Mouse (Mus musculus) brain, adult 2 months (tissue): ENCODE measurements around the gene Popdc2.

Source experiments
- DNase-seq: peaks from one replicate; pipeline ENCODE4 v3.0.0; 2011; ENCODE audit warnings: low read depth, low spot score

Gene Popdc2

DNA sequence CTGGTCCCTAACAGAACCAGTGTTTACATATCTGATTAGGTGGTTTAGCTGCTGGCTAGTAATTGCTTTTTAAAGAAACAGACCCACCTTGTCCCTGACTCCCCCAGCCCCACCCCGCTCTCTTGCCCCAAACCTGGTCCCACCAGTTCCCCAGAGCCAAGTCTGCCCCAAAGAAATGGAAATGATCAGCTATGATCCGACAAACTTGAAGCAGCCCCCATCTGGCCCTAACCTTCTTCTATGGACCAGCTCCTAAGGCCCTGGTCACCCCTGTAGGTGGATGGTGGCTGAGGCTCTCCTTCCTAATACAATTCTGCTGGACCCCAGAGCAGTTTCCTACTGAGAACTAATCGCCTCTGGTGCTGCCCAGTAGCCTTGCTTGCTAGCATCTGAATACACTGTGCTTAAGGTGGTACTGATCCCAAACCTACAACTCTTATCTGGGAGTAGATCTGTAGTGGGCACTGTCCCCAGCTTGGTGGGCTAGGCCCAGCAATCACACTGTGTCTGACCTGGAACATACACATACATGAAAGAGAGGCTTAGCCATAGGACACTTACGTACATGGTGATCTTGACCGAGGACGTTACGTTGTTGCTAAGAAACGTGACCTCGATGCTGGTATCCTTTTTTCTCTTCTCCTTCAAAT lies 38.4 kb downstream of the Popdc2 start:
- no peak for DNase-seq

DNA sequence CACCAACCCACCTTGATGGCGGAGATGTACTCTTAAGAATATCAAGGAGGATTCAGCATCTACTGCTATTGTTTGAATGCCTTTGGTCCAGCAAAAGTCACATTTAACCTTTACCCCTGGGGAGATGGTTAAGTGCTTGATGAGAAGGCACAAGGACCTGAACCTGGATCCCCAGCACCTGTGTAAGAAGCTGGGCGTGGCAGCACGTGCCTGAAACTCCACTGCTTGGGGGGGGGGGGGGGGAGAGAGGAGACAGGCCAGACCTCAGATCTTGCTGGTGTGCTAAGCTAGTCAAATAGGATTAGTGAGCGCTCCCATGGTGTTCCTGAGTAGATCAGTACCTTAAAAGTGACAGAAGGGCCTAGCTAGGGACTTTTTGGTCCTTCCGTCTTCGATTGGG lies 39.5 kb downstream of the Popdc2 start:
- DNase-seq = no peak

DNA sequence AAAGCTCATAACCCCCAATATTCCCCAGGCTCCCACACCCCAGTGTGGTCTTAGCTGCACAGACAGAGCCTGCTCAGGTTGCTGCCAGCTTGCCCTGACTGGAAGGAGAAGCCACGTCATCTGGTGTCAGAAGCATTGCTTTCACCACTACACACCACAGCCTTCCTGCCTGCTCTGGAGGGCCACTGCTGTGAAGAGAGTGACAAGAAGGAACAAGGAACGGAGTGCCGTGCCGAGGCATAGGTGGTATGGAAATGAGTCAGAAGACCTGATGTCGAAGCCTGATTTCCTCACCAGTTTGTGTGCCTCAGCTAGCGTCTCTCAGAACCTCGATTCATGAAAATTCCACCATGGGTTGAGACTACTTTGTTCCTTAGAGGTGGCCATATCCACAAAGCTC lies 41.6 kb downstream of the Popdc2 start:
- DNase-seq = no peak

DNA sequence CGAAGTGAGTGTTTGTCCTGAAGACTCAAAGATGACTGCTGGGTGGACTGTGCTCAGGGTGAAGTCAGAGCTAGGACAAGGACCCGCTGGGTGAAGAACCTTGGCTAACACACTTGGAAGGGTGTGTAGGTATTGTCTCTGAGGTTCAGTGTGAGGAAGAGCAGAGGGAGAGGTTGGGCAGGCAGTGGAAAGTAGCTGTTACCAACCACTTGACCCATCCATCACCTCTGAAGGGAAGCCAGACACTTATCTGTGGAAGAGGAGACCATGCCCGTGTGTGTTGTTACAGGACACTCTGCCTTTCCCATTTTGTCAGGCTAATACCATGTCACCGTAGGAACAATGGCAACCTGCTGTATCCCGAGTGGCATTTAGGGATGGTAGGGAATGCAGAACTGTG lies 44.3 kb downstream of the Popdc2 start:
- no peak for DNase-seq

DNA sequence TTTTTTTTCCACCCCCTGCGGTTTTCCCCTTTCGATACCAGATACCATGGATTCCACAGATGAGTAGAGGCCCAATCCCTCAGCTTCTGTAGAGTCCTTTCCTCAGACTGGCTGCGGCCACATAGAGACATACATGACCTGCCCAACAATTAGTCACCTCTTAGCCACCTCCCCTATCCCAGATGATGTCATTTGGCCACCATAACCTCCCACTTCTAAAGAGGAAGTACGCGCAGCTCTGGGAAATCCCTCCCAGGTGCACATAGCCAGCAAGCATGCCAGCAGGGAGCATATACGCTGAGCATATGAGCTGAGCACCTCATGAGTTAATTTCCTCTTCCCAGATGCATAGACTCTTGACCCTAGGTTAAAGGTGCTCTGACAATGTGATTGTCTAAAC lies 44.7 kb downstream of the Popdc2 start:
- no peak for DNase-seq

DNA sequence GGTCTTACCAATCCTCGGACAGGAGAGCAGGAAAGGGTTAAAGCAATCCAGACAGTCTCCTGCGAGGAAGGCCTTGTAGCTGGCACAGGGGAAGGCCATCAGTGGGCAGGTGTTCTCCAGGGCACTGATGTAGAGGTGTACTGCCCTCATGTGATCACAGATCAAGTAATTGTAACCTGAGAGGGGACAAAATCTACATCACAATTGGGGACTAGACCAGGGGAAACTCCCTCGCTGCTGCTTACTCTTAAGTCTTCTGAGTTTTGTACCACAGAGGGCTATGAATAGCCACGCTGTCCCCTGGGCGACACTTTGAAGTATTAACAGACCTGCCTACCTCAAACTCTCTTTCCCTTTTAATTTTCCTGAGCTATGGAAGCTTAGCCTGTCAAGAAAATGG lies 45.6 kb downstream of the Popdc2 start:
- no peak for DNase-seq

DNA sequence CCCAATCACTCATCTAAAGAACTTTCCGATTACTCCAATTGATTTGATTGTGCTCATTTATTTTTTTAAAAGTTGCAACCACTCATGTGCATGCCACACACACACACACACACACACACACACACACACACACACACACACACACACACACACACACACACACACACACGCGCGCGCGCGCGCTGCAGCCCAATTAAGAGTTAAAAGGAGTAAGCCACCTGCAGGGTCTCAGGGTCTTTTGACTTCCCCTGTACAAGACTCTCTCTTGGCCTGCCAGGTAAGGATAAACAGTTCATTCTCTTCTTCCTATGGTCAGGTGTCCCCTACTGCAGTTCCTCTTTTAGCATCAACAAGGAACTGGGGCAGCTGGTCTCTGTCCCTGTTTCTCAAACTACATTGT lies 46.4 kb downstream of the Popdc2 start:
- DNase-seq = no peak

DNA sequence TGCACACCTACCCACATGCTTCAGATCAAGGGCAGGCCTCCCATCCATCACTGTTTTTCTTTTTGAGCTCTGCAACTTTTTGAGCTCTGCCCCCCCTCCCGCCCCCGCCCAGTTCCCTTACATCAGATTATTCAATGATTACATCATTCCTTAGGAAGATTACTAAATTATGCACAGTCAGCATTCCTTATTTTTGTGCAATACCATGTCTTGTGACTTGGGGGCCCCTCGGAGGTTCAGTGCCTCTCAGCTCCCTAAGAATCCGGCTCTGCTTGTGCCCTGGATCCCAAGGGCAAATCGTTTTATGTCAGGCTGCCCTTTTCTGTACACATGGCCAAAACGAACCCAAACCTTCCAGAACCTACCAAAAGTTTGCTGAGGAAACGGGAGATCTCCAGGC lies 52.9 kb downstream of the Popdc2 start:
- DNase-seq = no peak

DNA sequence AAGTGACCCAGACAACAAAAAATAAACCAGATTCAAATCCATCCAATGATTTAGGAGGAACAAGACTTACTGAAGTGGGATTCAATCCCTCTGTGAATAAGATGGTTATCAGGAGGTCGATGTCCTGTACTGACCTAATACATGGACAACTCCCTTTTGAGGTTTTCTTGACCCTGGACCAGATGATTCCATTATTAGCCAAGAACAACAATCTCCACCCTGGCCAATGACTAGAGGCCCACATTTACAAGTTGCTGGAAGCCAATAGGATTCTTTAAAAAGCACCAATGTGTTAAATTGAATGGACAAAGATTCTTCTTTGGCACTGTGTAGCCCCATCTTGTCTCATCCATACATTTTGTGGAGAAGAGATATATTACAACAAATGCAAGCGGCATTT lies 63.4 kb downstream of the Popdc2 start:
- DNase-seq = no peak

DNA sequence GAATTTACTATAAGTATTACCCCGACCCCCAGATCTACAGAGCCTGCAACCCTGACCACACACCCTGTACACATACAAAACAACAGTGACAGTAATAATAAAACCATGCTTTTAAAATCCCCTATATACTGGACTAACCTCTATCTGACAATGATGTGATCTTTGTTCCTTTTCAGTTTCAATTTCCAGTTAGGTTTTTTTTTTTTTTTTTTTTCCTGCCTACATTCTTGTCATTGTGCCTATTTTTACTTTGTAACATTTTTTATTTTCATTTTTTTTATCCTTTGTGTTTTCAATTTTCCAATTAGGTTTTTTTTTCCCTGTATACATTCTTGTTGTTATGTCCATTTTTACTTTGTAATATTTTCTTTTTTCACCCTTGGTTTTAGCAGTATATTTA lies 63.8 kb downstream of the Popdc2 start:
- DNase-seq = no peak
